Mouse (Mus musculus): ENCODE results near the gene Tmem45a2. TPM values are rescaled to one million over a fixed set of nuclear protein-coding genes. Genes with fewer than 3 reads are reported as not detected.

Tmem45a2 gene
- 2.5 and 2.9 TPM in 2 replicates for polyA plus RNA-seq (2015; fragmentation: Nextera tagmentation; extraction: Ambion mirVana)

DNA sequence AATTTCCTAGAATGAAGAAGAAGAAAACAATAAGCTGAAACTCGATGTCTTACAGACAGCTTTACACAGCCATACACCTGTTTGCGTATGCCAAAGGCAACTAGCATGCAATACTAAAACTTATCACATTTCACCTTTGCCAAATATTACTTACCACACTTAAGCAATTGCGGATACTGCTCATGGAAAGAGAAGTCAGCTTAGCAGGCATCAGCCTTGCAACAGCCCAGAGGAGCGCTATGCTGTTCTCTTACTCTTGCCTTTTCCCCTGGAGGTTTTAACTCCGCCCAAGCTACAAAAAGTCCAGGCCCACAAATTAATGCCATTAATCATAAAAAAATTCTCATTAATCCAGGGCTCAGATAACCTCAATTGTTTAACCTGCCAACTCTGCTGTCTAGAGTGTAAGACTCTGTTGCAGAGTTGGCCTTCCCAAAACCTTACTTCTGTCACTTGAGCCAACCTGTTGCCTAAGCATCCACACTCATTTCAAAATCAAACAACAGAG is at the start of gene Tmem45a2:
Tmem45a2 (minus strand) TSS at position 241 of the 508 bp plus-strand sequence.

Other genes with a start within 250 kb of the Tmem45a2 start
- 33.3 and 46.5 TPM in 2 replicates for gene Tmem45a, start 185.2 kb downstream of the Tmem45a2 start, polyA plus RNA-seq (2015; fragmentation: Nextera tagmentation; extraction: Ambion mirVana)
- gene Lnp1, start 143.3 kb downstream of the Tmem45a2 start, polyA plus RNA-seq (2015; fragmentation: Nextera tagmentation; extraction: Ambion mirVana), result not detected in 2 replicates
- 33.8 and 39.1 TPM in 2 replicates for gene Tomm70a, start 50.3 kb upstream of the Tmem45a2 start, polyA plus RNA-seq (2015; fragmentation: Nextera tagmentation; extraction: Ambion mirVana)
- gene Nit2, start 96.0 kb upstream of the Tmem45a2 start, polyA plus RNA-seq (2015; fragmentation: Nextera tagmentation; extraction: Ambion mirVana), result 41.1 and 47.6 TPM in 2 replicates
- 19.3 and 20.5 TPM in 2 replicates for gene Tbc1d23, start 160.1 kb upstream of the Tmem45a2 start, polyA plus RNA-seq (2015; fragmentation: Nextera tagmentation; extraction: Ambion mirVana)
- gene Tmem30c, start 221.5 kb upstream of the Tmem45a2 start, polyA plus RNA-seq (2015; fragmentation: Nextera tagmentation; extraction: Ambion mirVana), result not detected in 2 replicates